Mouse (Mus musculus): ENCODE measurements around the gene Mks1.

- TF ChIP-seq POLR2A (IDR thresholded peaks at IDR 0.05; ENCODE audit: borderline replicate concordance, extremely low read depth, low read depth, low read length) (no peak), CTCF (IDR thresholded peaks at IDR 0.05; ENCODE audit: insufficient read depth, low read length) (no peak)
Measured at GRCm38 (mm10) chr11:87860426-87860825, 7.4 kb downstream of the Mks1 start.
